Mouse (Mus musculus): ENCODE measurements around the gene Rfx4. TPM values are rescaled to one million over a fixed set of nuclear protein-coding genes. Genes with fewer than 3 reads are reported as not detected.

Rfx4 gene
- polyA plus RNA-seq, 1 experiment = not detected

- no peaks in the 10 kb centered on the region for H3K79me2 ChIP-seq (ENCODE audit: control insufficient read depth, insufficient read depth)
- H3K4me3 ChIP-seq (ENCODE audit: insufficient read depth, poor library complexity, severe bottlenecking) = no peak overlapping the region
- H3K36me3 ChIP-seq (ENCODE audit: control insufficient read depth, insufficient read depth) = no peaks in the 10 kb centered on the region
- TF ChIP-seq CTCF (IDR thresholded peaks at IDR 0.05; ENCODE audit: control insufficient read depth, insufficient read depth, insufficient read length) (no peak), MYOG (IDR thresholded peaks at IDR 0.05; ENCODE audit: control insufficient read depth, extremely low read depth, insufficient read length) (no peak), FOSL1 (IDR thresholded peaks at IDR 0.05; ENCODE audit: insufficient read depth, low read length, poor library complexity, severe bottlenecking) (no peak), CEBPB (IDR thresholded peaks at IDR 0.05; ENCODE audit: low read depth) (no peak), MYOD1 (IDR thresholded peaks at IDR 0.05; ENCODE audit: control insufficient read depth, insufficient read length, low read depth) (no peak), MAX (IDR thresholded peaks at IDR 0.05) (no peak), USF1 (IDR thresholded peaks at IDR 0.05; ENCODE audit: low read depth) (no peak)
- H3K27me3 ChIP-seq (ENCODE audit: control insufficient read depth, insufficient read depth, insufficient read length) = peaks cover 59% of the 10 kb centered on the region
- no peak overlapping the region for H3ac ChIP-seq (ENCODE audit: control insufficient read depth, insufficient read length, low read depth)
- no peaks in the 10 kb centered on the region for H3K79me3 ChIP-seq (ENCODE audit: low read depth)
Measured at GRCm38 (mm10) chr10:84759511-84760117, 3.8 kb downstream of the Rfx4 start.

- Histone ChIP-seq H3K27me3 (ENCODE audit: control insufficient read depth, insufficient read depth, insufficient read length) (peaks cover 51% of the 10 kb centered on the region), H3K79me2 (ENCODE audit: control insufficient read depth, insufficient read depth) (no peaks in the 10 kb centered on the region), H3K79me3 (ENCODE audit: low read depth) (no peaks in the 10 kb centered on the region), H3K36me3 (ENCODE audit: control insufficient read depth, insufficient read depth) (no peaks in the 10 kb centered on the region), H3K4me3 (ENCODE audit: insufficient read depth, poor library complexity, severe bottlenecking) (no peak overlapping the region), H3ac (ENCODE audit: control insufficient read depth, insufficient read length, low read depth) (no peak overlapping the region)
- TF ChIP-seq MYOG (IDR thresholded peaks at IDR 0.05; ENCODE audit: control insufficient read depth, extremely low read depth, insufficient read length) (no peak), USF1 (IDR thresholded peaks at IDR 0.05; ENCODE audit: low read depth) (no peak), MYOD1 (IDR thresholded peaks at IDR 0.05; ENCODE audit: control insufficient read depth, insufficient read length, low read depth) (no peak), FOSL1 (IDR thresholded peaks at IDR 0.05; ENCODE audit: insufficient read depth, low read length, poor library complexity, severe bottlenecking) (no peak), CTCF (IDR thresholded peaks at IDR 0.05; ENCODE audit: control insufficient read depth, insufficient read depth, insufficient read length) (no peak), MAX (IDR thresholded peaks at IDR 0.05) (no peak), CEBPB (IDR thresholded peaks at IDR 0.05; ENCODE audit: low read depth) (no peak)
Measured at GRCm38 (mm10) chr10:84760118-84761111, 4.6 kb downstream of the Rfx4 start.

- Histone ChIP-seq H3K4me3 (ENCODE audit: insufficient read depth, poor library complexity, severe bottlenecking) (no peak overlapping the region), H3ac (ENCODE audit: control insufficient read depth, insufficient read length, low read depth) (no peak overlapping the region), H3K36me3 (ENCODE audit: control insufficient read depth, insufficient read depth) (no peaks in the 10 kb centered on the region), H3K27me3 (ENCODE audit: control insufficient read depth, insufficient read depth, insufficient read length) (peaks cover 13% of the 10 kb centered on the region), H3K79me2 (ENCODE audit: control insufficient read depth, insufficient read depth) (no peaks in the 10 kb centered on the region), H3K79me3 (ENCODE audit: low read depth) (no peaks in the 10 kb centered on the region)
- TF ChIP-seq MAX (IDR thresholded peaks at IDR 0.05) (no peak), FOSL1 (IDR thresholded peaks at IDR 0.05; ENCODE audit: insufficient read depth, low read length, poor library complexity, severe bottlenecking) (no peak), CEBPB (IDR thresholded peaks at IDR 0.05; ENCODE audit: low read depth) (no peak), MYOD1 (IDR thresholded peaks at IDR 0.05; ENCODE audit: control insufficient read depth, insufficient read length, low read depth) (no peak), USF1 (IDR thresholded peaks at IDR 0.05; ENCODE audit: low read depth) (no peak), CTCF (IDR thresholded peaks at IDR 0.05; ENCODE audit: control insufficient read depth, insufficient read depth, insufficient read length) (no peak), MYOG (IDR thresholded peaks at IDR 0.05; ENCODE audit: control insufficient read depth, extremely low read depth, insufficient read length) (no peak)
Measured at GRCm38 (mm10) chr10:84768766-84769165, 12.9 kb downstream of the Rfx4 start.

GRCm38 (mm10) chr10:84772380-84773130, 16.7 kb downstream of the Rfx4 start:
- Histone ChIP-seq H3ac (ENCODE audit: control insufficient read depth, insufficient read length, low read depth) (no peak overlapping the region), H3K27me3 (ENCODE audit: control insufficient read depth, insufficient read depth, insufficient read length) (peaks cover 5% of the 10 kb centered on the region), H3K79me3 (ENCODE audit: low read depth) (no peaks in the 10 kb centered on the region), H3K36me3 (ENCODE audit: control insufficient read depth, insufficient read depth) (no peaks in the 10 kb centered on the region), H3K79me2 (ENCODE audit: control insufficient read depth, insufficient read depth) (no peaks in the 10 kb centered on the region), H3K4me3 (ENCODE audit: insufficient read depth, poor library complexity, severe bottlenecking) (no peak overlapping the region)
- no peak for TF ChIP-seq FOSL1 (IDR thresholded peaks at IDR 0.05; ENCODE audit: insufficient read depth, low read length, poor library complexity, severe bottlenecking)
- no peak for TF ChIP-seq CEBPB (IDR thresholded peaks at IDR 0.05; ENCODE audit: low read depth)
- no peak for TF ChIP-seq CTCF (IDR thresholded peaks at IDR 0.05; ENCODE audit: control insufficient read depth, insufficient read depth, insufficient read length)
- no peak for TF ChIP-seq MYOG (IDR thresholded peaks at IDR 0.05; ENCODE audit: control insufficient read depth, extremely low read depth, insufficient read length)
- TF ChIP-seq MAX (IDR thresholded peaks at IDR 0.05) = no peak
- no peak for TF ChIP-seq MYOD1 (IDR thresholded peaks at IDR 0.05; ENCODE audit: control insufficient read depth, insufficient read length, low read depth)
- TF ChIP-seq USF1 (IDR thresholded peaks at IDR 0.05; ENCODE audit: low read depth) = no peak

- Histone ChIP-seq H3K36me3 (ENCODE audit: control insufficient read depth, insufficient read depth) (no peaks in the 10 kb centered on the region), H3K27me3 (ENCODE audit: control insufficient read depth, insufficient read depth, insufficient read length) (no peaks in the 10 kb centered on the region), H3K4me3 (ENCODE audit: insufficient read depth, poor library complexity, severe bottlenecking) (no peak overlapping the region), H3K79me3 (ENCODE audit: low read depth) (no peaks in the 10 kb centered on the region), H3ac (ENCODE audit: control insufficient read depth, insufficient read length, low read depth) (no peak overlapping the region), H3K79me2 (ENCODE audit: control insufficient read depth, insufficient read depth) (no peaks in the 10 kb centered on the region)
- TF ChIP-seq CEBPB (IDR thresholded peaks at IDR 0.05; ENCODE audit: low read depth) (no peak), USF1 (IDR thresholded peaks at IDR 0.05; ENCODE audit: low read depth) (no peak), CTCF (IDR thresholded peaks at IDR 0.05; ENCODE audit: control insufficient read depth, insufficient read depth, insufficient read length) (no peak), MAX (IDR thresholded peaks at IDR 0.05) (no peak), FOSL1 (IDR thresholded peaks at IDR 0.05; ENCODE audit: insufficient read depth, low read length, poor library complexity, severe bottlenecking) (no peak), MYOG (IDR thresholded peaks at IDR 0.05; ENCODE audit: control insufficient read depth, extremely low read depth, insufficient read length) (no peak), MYOD1 (IDR thresholded peaks at IDR 0.05; ENCODE audit: control insufficient read depth, insufficient read length, low read depth) (no peak)
Measured at GRCm38 (mm10) chr10:84773889-84774288, 18.0 kb downstream of the Rfx4 start.

Measured in C2C12 (cell line).